Mouse (Mus musculus): ENCODE measurements around the gene Gpr156. TPM values are rescaled to one million over a fixed set of nuclear protein-coding genes. Genes with fewer than 3 reads are reported as not detected.

Gpr156 gene
- polyA plus RNA-seq, 1 experiment from 2014 or later, result 4.9 TPM

GRCm38 (mm10) chr16:37901318-37901717 is 15.0 kb upstream of the Gpr156 start:
- no peaks in the 10 kb centered on the region for H3K9me3 ChIP-seq (ENCODE audit: control insufficient read depth, low read length)
- no peak overlapping the region for H3K4me2 ChIP-seq (ENCODE audit: low read depth, low read length)
- no peaks in the 10 kb centered on the region for H3K4me1 ChIP-seq (ENCODE audit: control insufficient read depth, insufficient read depth, low read length)
- no peak for ATAC-seq (ENCODE audit: low read depth)
- no peaks in the 10 kb centered on the region for H3K27me3 ChIP-seq (ENCODE audit: control insufficient read depth, insufficient read depth, low read length)
- H3K27ac ChIP-seq (ENCODE audit: low read depth, low read length), result no peak overlapping the region
- no peaks in the 10 kb centered on the region for H3K36me3 ChIP-seq (ENCODE audit: control insufficient read depth, insufficient read depth, low read length)
- 45% methylated on average over 11 of the region's 11 CpGs for WGBS
- H3K4me3 ChIP-seq (ENCODE audit: low read depth, low read length), result no peak overlapping the region
- no peak overlapping the region for H3K9ac ChIP-seq (replicated peaks; ENCODE audit: low read depth, low read length)

- Histone ChIP-seq H3K4me2 (ENCODE audit: low read depth, low read length) (no peak overlapping the region), H3K4me3 (ENCODE audit: low read depth, low read length) (no peak overlapping the region), H3K4me1 (ENCODE audit: control insufficient read depth, insufficient read depth, low read length) (no peaks in the 10 kb centered on the region), H3K27ac (ENCODE audit: low read depth, low read length) (no peak overlapping the region), H3K27me3 (ENCODE audit: control insufficient read depth, insufficient read depth, low read length) (no peaks in the 10 kb centered on the region), H3K9ac (replicated peaks; ENCODE audit: low read depth, low read length) (no peak overlapping the region), H3K9me3 (ENCODE audit: control insufficient read depth, low read length) (no peaks in the 10 kb centered on the region), H3K36me3 (ENCODE audit: control insufficient read depth, insufficient read depth, low read length) (no peaks in the 10 kb centered on the region)
- no peak for ATAC-seq (ENCODE audit: low read depth)
- 81% methylated on average over 3 of the region's 3 CpGs for WGBS
Observed at GRCm38 (mm10) chr16:37906456-37906855, 9.8 kb upstream of the Gpr156 start.

- no peaks in the 10 kb centered on the region for H3K27me3 ChIP-seq (ENCODE audit: control insufficient read depth, insufficient read depth, low read length)
- no peaks in the 10 kb centered on the region for H3K36me3 ChIP-seq (ENCODE audit: control insufficient read depth, insufficient read depth, low read length)
- H3K9me3 ChIP-seq (ENCODE audit: control insufficient read depth, low read length), result no peaks in the 10 kb centered on the region
- ATAC-seq (ENCODE audit: low read depth), result no peak
- no peak overlapping the region for H3K4me2 ChIP-seq (ENCODE audit: low read depth, low read length)
- H3K27ac ChIP-seq (ENCODE audit: low read depth, low read length), result no peak overlapping the region
- WGBS, result 88% methylated on average over 1 of the region's 1 CpGs
- no peaks in the 10 kb centered on the region for H3K4me1 ChIP-seq (ENCODE audit: control insufficient read depth, insufficient read depth, low read length)
- H3K4me3 ChIP-seq (ENCODE audit: low read depth, low read length), result no peak overlapping the region
- no peak overlapping the region for H3K9ac ChIP-seq (replicated peaks; ENCODE audit: low read depth, low read length)
Observed at GRCm38 (mm10) chr16:37911086-37911485, 5.2 kb upstream of the Gpr156 start.

- WGBS, result 10% methylated on average over 7 of the region's 7 CpGs
- ATAC-seq (ENCODE audit: low read depth), result 0 out of 2 replicates have a peak, but pooled peaks have one; percentile 25
- Histone ChIP-seq H3K27ac (ENCODE audit: low read depth, low read length) (no peak overlapping the region), H3K4me3 (ENCODE audit: low read depth, low read length) (peak overlapping the region; percentile 57), H3K27me3 (ENCODE audit: control insufficient read depth, insufficient read depth, low read length) (no peaks in the 10 kb centered on the region), H3K36me3 (ENCODE audit: control insufficient read depth, insufficient read depth, low read length) (no peaks in the 10 kb centered on the region), H3K4me1 (ENCODE audit: control insufficient read depth, insufficient read depth, low read length) (no peaks in the 10 kb centered on the region), H3K4me2 (ENCODE audit: low read depth, low read length) (peak overlapping the region; percentile 85), H3K9ac (replicated peaks; ENCODE audit: low read depth, low read length) (peak overlapping the region; percentile 47; the same call in 1 of the 2 replicates), H3K9me3 (ENCODE audit: control insufficient read depth, low read length) (no peaks in the 10 kb centered on the region)
Observed at GRCm38 (mm10) chr16:37916818-37917201, 514 bp downstream of the Gpr156 start.

- Histone ChIP-seq H3K27me3 (ENCODE audit: control insufficient read depth, insufficient read depth, low read length) (no peaks in the 10 kb centered on the region), H3K9me3 (ENCODE audit: control insufficient read depth, low read length) (no peaks in the 10 kb centered on the region), H3K36me3 (ENCODE audit: control insufficient read depth, insufficient read depth, low read length) (no peaks in the 10 kb centered on the region), H3K4me3 (ENCODE audit: low read depth, low read length) (no peak overlapping the region), H3K4me1 (ENCODE audit: control insufficient read depth, insufficient read depth, low read length) (no peaks in the 10 kb centered on the region), H3K27ac (ENCODE audit: low read depth, low read length) (no peak overlapping the region), H3K4me2 (ENCODE audit: low read depth, low read length) (no peak overlapping the region), H3K9ac (replicated peaks; ENCODE audit: low read depth, low read length) (no peak overlapping the region)
- 83% methylated on average over 6 of the region's 6 CpGs for WGBS
- ATAC-seq (ENCODE audit: low read depth), result no peak
Observed at GRCm38 (mm10) chr16:37919000-37919399, 2.7 kb downstream of the Gpr156 start.

GRCm38 (mm10) chr16:37920842-37921409 is 4.6 kb downstream of the Gpr156 start:
- ATAC-seq (ENCODE audit: low read depth), result 0 out of 2 replicates have a peak, but pooled peaks have one; percentile 33
- Histone ChIP-seq H3K4me3 (ENCODE audit: low read depth, low read length) (no peak overlapping the region), H3K4me2 (ENCODE audit: low read depth, low read length) (no peak overlapping the region), H3K9me3 (ENCODE audit: control insufficient read depth, low read length) (no peaks in the 10 kb centered on the region), H3K27me3 (ENCODE audit: control insufficient read depth, insufficient read depth, low read length) (no peaks in the 10 kb centered on the region), H3K4me1 (ENCODE audit: control insufficient read depth, insufficient read depth, low read length) (peaks cover under 1% of the 10 kb centered on the region; the same call in 1 of the 2 replicates), H3K36me3 (ENCODE audit: control insufficient read depth, insufficient read depth, low read length) (no peaks in the 10 kb centered on the region), H3K27ac (ENCODE audit: low read depth, low read length) (no peak overlapping the region), H3K9ac (replicated peaks; ENCODE audit: low read depth, low read length) (no peak overlapping the region)
- 41% methylated on average over 8 of the region's 8 CpGs for WGBS

GRCm38 (mm10) chr16:37926087-37926486 is 9.8 kb downstream of the Gpr156 start:
- H3K9ac ChIP-seq (replicated peaks; ENCODE audit: low read depth, low read length), result no peak overlapping the region
- peaks cover 5% of the 10 kb centered on the region; the same call in 1 of the 2 replicates for H3K4me1 ChIP-seq (ENCODE audit: control insufficient read depth, insufficient read depth, low read length)
- no peak overlapping the region; the same call in 1 of the 2 replicates for H3K4me2 ChIP-seq (ENCODE audit: low read depth, low read length)
- H3K36me3 ChIP-seq (ENCODE audit: control insufficient read depth, insufficient read depth, low read length), result no peaks in the 10 kb centered on the region
- H3K4me3 ChIP-seq (ENCODE audit: low read depth, low read length), result no peak overlapping the region
- no peaks in the 10 kb centered on the region for H3K9me3 ChIP-seq (ENCODE audit: control insufficient read depth, low read length)
- peak overlapping the region; percentile 66 for H3K27ac ChIP-seq (ENCODE audit: low read depth, low read length)
- 9% methylated on average over 7 of the region's 7 CpGs for WGBS
- H3K27me3 ChIP-seq (ENCODE audit: control insufficient read depth, insufficient read depth, low read length), result no peaks in the 10 kb centered on the region
- ATAC-seq (ENCODE audit: low read depth), result peak; percentile 52; the same call in 1 of the 2 replicates

- Histone ChIP-seq H3K27ac (ENCODE audit: low read depth, low read length) (no peak overlapping the region), H3K4me3 (ENCODE audit: low read depth, low read length) (no peak overlapping the region), H3K4me1 (ENCODE audit: control insufficient read depth, insufficient read depth, low read length) (peaks cover 5% of the 10 kb centered on the region; the same call in 1 of the 2 replicates), H3K27me3 (ENCODE audit: control insufficient read depth, insufficient read depth, low read length) (no peaks in the 10 kb centered on the region), H3K9ac (replicated peaks; ENCODE audit: low read depth, low read length) (no peak overlapping the region), H3K9me3 (ENCODE audit: control insufficient read depth, low read length) (no peaks in the 10 kb centered on the region), H3K36me3 (ENCODE audit: control insufficient read depth, insufficient read depth, low read length) (no peaks in the 10 kb centered on the region), H3K4me2 (ENCODE audit: low read depth, low read length) (no peak overlapping the region)
- 19% methylated on average over 4 of the region's 4 CpGs for WGBS
- no peak for ATAC-seq (ENCODE audit: low read depth)
Observed at GRCm38 (mm10) chr16:37927117-37927516, 10.8 kb downstream of the Gpr156 start.

- Histone ChIP-seq H3K36me3 (ENCODE audit: control insufficient read depth, insufficient read depth, low read length) (no peaks in the 10 kb centered on the region), H3K27me3 (ENCODE audit: control insufficient read depth, insufficient read depth, low read length) (no peaks in the 10 kb centered on the region), H3K27ac (ENCODE audit: low read depth, low read length) (no peak overlapping the region; the same call in 1 of the 2 replicates), H3K4me3 (ENCODE audit: low read depth, low read length) (no peak overlapping the region), H3K4me1 (ENCODE audit: control insufficient read depth, insufficient read depth, low read length) (peaks cover 5% of the 10 kb centered on the region; the same call in 1 of the 2 replicates), H3K9ac (replicated peaks; ENCODE audit: low read depth, low read length) (no peak overlapping the region), H3K9me3 (ENCODE audit: control insufficient read depth, low read length) (no peaks in the 10 kb centered on the region), H3K4me2 (ENCODE audit: low read depth, low read length) (no peak overlapping the region)
- ATAC-seq (ENCODE audit: low read depth), result no peak
- 64% methylated on average over 2 of the region's 2 CpGs for WGBS
Observed at GRCm38 (mm10) chr16:37929006-37929405, 12.7 kb downstream of the Gpr156 start.
